Mouse (Mus musculus) bone marrow, adult 2 months (tissue): Measurements from ENCODE around the gene Cntrl. TPM values are rescaled to one million over a fixed set of nuclear protein-coding genes. Genes with fewer than 3 reads are reported as not detected.

ENCODE experiments used
- H3K27ac ChIP-seq: fragments of 200-500 bp; 2 replicates; pipeline ENCODE4 v1.5.1; 2012; ENCODE audit warnings: low read depth, mild to moderate bottlenecking, control low read depth, inconsistent platforms, low read length; ENCODE audit not compliant: control insufficient read depth, poor library complexity, insufficient read depth
- H3K4me1 ChIP-seq: fragments of 200-500 bp; 2 replicates; pipeline ENCODE4 v1.6.1; 2011; ENCODE audit warnings: low read length; ENCODE audit not compliant: control insufficient read depth, insufficient read depth
- H3K4me3 ChIP-seq: fragments of 200-500 bp; replicated peaks from 2 replicates; pipeline ENCODE3; 2011; ENCODE audit warnings: mild to moderate bottlenecking, low read depth, low read length, control low read depth; ENCODE audit not compliant: control insufficient read depth
- CTCF ChIP-seq: fragments of 200-500 bp; IDR thresholded peaks from 2 replicates; pipeline ENCODE4 v1.5.1; 2011; ENCODE audit warnings: low read length, control low read depth; ENCODE audit not compliant: control insufficient read depth, insufficient read depth
- POLR2A ChIP-seq: fragments of 200-500 bp; IDR thresholded peaks from 2 replicates; pipeline ENCODE4 v1.6.1; 2011; ENCODE audit warnings: low read depth, mild to moderate bottlenecking, control low read depth, low read length, borderline replicate concordance; ENCODE audit not compliant: control insufficient read depth
- WGBS: fragments of 180-500 bp; shearing (Covaris S2); methylation state at CpG from one replicate; pipeline ENCODE4 v1.1.7; 2018; 5-methylcytosine and 5-hydroxymethylcytosine counted together
- polyA plus RNA-seq: library from polyadenylated mRNA; stranded (reverse); fragments of >200 nt; gene quantifications from 2 replicates; pipeline ENCODE4 v1.2.4, GENCODE M21; 2011; ENCODE audit warnings: low replicate concordance; ENCODE audit not compliant: missing spikeins, insufficient read depth, insufficient read length

The Cntrl gene
- 57.3 and 75.4 TPM in 2 replicates for polyA plus RNA-seq

- Histone ChIP-seq H3K4me1 (peaks cover 2% of the 10 kb centered on the region; the same call in 1 of the 2 replicates), H3K4me3 (peak within 1 kb of the TSS; percentile 90), H3K27ac (peak within 1 kb of the TSS; percentile 98)
- WGBS: under 1% methylated on average over 62 of the region's 62 CpGs
- TF ChIP-seq POLR2A (peak; percentile 85; the same call in 1 of the 2 replicates), CTCF (no peak)
These were observed at the start of gene Cntrl for GRCm38 (mm10) chr2:35109141-35109923. Gene Cntrl, plus strand, starts transcription at chr2:35109492.

- Histone ChIP-seq H3K4me1 (no peaks in the 10 kb centered on the region; the same call in 1 of the 2 replicates), H3K27ac (no peak overlapping the region), H3K4me3 (no peak overlapping the region)
- 82% methylated on average over 5 of the region's 5 CpGs for WGBS
- TF ChIP-seq CTCF (no peak), POLR2A (no peak)
These were observed 49.0 kb upstream of the Cntrl start for GRCm38 (mm10) chr2:35060256-35060655.

GRCm38 (mm10) chr2:35060897-35061296 lies 48.4 kb upstream of the Cntrl start:
- Histone ChIP-seq H3K4me3 (no peak overlapping the region), H3K27ac (no peak overlapping the region), H3K4me1 (no peaks in the 10 kb centered on the region; the same call in 1 of the 2 replicates)
- 15% methylated on average over 6 of the region's 6 CpGs for WGBS
- TF ChIP-seq POLR2A (no peak), CTCF (no peak)

GRCm38 (mm10) chr2:35061338-35061737 lies 48.0 kb upstream of the Cntrl start, which contains the start of gene Hc:
Gene Hc, minus strand, starts transcription at chr2:35061438.
- WGBS: 88% methylated on average over 5 of the region's 5 CpGs
- Histone ChIP-seq H3K4me1 (no peaks in the 10 kb centered on the region; the same call in 1 of the 2 replicates), H3K27ac (no peak within 1 kb of the TSS), H3K4me3 (no peak within 1 kb of the TSS)
- no peak for TF ChIP-seq CTCF
- TF ChIP-seq POLR2A: no peak

- Histone ChIP-seq H3K27ac (no peak overlapping the region), H3K4me1 (no peaks in the 10 kb centered on the region), H3K4me3 (no peak overlapping the region)
- 81% methylated on average over 6 of the region's 6 CpGs for WGBS
- no peak for TF ChIP-seq CTCF
- TF ChIP-seq POLR2A: no peak
These were observed 45.8 kb upstream of the Cntrl start for GRCm38 (mm10) chr2:35063333-35064030.

GRCm38 (mm10) chr2:35066525-35067082 lies 42.7 kb upstream of the Cntrl start:
- 82% methylated on average over 13 of the region's 13 CpGs for WGBS
- no peaks in the 10 kb centered on the region for H3K4me1 ChIP-seq
- H3K27ac ChIP-seq: no peak overlapping the region
- TF ChIP-seq POLR2A (no peak), CTCF (no peak)
- no peak overlapping the region for H3K4me3 ChIP-seq

GRCm38 (mm10) chr2:35067117-35067516 lies 42.2 kb upstream of the Cntrl start:
- Histone ChIP-seq H3K27ac (no peak overlapping the region), H3K4me3 (no peak overlapping the region), H3K4me1 (no peaks in the 10 kb centered on the region)
- 85% methylated on average over 11 of the region's 11 CpGs for WGBS
- no peak for TF ChIP-seq CTCF
- no peak for TF ChIP-seq POLR2A

GRCm38 (mm10) chr2:35069124-35069523 lies 40.2 kb upstream of the Cntrl start:
- Histone ChIP-seq H3K27ac (no peak overlapping the region), H3K4me3 (no peak overlapping the region), H3K4me1 (no peaks in the 10 kb centered on the region)
- TF ChIP-seq POLR2A (no peak), CTCF (no peak)
- WGBS: 90% methylated on average over 1 of the region's 1 CpGs
